Mouse (Mus musculus): ENCODE data around the gene Vhl. TPM values are rescaled to one million over a fixed set of nuclear protein-coding genes. Genes with fewer than 3 reads are reported as not detected.
A peak's percentile ranks its signal among the peaks of the same experiment; 100 is the strongest.

Gene Vhl
- 10 to 100 TPM; 29.5 to 34.0 (median 32.1) TPM for total RNA-seq (2022)

DNA sequence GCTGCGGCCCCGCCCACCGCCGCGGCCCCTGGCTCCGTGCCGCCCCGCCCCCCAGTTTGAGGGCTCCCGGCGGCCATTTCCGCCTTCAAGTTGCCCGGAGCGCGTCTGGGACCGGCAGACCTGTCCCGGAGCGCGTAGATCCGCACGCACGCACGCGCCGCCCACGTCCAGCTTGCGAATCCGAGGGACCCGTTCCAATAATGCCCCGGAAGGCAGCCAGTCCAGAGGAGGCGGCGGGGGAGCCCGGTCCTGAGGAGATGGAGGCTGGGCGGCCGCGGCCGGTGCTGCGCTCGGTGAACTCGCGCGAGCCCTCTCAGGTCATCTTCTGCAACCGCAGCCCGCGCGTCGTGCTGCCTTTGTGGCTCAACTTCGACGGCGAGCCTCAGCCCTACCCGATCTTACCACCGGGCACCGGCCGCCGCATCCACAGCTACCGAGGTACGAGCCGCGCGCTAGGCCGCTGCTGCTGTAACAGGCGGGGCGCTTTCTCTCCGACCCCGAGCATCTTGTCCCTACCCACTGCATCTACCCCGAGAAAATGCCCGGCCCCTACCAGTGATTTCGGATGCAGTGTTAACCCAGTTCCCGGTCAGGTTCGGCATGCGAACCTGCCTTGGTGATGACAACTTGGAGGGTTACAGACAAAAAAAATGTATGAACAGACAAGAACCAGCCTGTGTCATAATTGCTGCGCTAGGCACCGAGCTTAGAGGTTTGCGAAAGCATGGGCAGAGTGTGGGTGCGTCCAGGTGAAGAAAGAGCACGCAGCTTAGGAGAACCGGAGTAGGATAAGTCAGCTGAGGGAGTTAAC lies at the start of gene Vhl:
Gene Vhl, plus strand, starts transcription at position 19 of the 811 bp plus-strand sequence.
- peak; percentile 87 for DNase-seq

DNA sequence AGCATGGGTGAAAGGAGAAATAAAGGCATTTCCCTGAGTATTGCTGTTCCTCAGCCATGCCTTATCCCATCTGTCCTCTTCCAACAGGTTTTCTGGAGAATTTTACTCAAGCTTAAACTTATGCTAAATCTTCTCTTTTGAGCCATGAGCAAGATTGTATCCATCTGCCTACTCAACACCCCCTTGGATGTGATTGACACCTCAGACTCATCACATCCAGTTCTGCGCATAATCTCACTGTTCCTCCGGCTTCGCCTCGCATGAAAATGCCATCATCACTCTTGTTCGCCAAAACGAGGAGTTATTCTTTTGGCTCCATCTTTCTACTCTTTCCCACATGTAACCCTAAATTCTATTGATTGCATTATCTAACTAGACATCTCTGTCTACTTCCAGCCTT lies 47.7 kb upstream of the Vhl start:
- DNase-seq: no peak

DNA sequence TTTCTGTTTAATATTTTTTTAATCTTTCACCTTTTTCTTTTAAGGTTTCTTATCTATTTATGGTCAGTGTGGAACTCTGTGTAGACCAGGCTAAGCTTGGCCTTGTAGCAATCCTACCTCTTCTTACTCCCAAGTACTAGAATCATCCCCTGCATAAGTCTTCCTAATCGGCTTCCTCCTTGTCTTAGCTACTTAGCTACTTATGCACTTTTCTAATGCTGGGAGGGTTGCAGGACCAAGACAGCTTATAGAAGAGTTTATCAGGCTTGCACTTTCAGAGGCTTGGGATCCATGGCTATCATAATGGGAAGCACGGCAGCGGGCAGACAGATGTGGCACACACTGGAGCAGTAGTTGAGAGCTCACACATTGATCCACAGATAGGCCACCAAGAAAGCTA lies 44.5 kb upstream of the Vhl start:
- DNase-seq: no peak

DNA sequence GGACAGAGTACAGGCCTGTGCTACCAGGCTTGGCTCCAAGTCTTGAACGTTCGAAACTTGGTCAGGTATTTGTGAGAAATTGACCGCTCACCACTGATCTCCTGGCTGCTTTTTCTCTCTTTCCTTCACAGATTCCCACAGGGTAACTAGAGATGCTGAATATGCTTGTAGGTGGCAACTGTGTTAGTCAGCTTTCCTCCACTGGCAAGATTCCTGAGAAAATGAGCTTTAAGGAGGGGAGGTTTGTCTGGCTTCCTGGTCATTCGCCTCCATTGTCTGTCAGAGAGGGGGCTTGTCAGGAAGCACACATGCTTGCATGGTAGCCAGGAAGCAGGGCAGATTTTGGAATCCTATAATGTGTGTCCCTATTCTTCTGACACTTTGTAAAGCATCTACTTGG lies 40.7 kb upstream of the Vhl start:
- DNase-seq: no peak

DNA sequence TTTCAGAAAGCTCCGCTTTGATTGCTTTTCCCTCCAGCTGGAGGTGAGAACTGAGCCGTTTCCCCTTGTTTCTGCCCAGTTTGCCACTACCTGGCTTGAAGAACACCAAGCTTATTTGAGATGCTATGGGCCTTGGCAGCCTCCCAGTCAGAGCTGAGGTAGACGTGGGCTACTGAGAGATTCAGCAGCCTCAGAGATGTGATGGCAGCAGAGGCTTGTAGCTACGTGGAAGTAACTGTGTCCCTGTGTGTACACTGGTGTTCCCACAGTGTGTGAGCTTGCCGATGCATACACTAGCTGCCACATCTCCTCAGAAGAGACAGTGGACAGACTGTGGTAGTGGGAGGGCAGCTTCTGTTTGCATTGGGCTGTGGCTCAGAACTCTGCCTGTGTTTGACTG lies 38.7 kb upstream of the Vhl start:
- DNase-seq: no peak

DNA sequence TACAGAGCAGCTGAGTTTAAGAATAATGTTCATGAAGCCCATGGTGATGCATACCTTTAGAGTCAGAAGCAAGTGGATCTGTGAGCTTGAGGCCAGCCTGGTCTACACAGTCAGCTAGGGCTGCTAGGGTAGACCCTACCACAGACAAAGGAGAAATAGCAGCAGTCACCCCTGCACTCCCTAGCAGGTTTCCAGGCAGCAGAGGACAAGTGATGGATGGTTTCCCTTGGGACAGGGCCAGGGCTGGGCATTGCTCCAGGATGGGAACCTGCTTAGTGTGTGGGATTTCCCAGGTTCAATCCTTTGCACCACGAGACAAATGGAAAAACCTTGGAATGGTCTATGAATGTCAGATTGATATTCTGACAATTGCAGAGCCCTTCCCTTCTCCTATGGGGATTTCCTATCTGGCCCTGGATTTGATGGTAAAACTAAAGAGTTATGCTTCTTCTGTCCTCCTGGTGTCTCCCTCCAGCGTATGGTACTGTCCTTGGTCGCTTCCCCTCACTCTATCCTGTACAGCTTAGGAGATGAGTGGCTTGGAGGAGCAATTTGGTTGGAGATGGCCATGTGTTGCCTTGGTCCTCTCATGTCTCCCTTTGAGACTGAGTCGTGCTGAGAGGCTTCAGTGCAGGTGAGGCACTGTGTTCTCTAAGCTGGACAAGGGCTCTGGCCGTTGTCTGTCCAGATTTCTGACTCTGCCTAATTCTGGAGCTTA lies 37.1 kb upstream of the Vhl start:
- DNase-seq: peak; percentile 61

DNA sequence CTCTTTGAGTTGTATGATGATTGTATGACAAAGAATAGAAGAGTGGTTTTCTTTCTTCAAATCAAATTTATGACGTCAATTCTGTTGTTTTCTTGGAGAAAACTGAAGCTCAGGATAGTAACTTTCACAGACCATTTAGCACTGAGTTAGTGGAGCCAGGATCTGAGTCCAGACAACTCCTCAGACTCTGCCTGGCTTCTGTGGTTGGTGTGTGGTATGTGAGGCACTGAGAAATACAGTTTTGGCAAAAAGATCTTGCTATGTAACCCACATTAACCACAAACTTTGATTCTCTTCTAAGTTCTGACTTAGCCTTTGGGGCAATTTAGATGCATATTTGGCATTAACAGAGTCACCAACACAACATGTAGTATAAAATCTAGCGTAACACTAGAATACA lies 31.1 kb upstream of the Vhl start:
- DNase-seq: no peak

DNA sequence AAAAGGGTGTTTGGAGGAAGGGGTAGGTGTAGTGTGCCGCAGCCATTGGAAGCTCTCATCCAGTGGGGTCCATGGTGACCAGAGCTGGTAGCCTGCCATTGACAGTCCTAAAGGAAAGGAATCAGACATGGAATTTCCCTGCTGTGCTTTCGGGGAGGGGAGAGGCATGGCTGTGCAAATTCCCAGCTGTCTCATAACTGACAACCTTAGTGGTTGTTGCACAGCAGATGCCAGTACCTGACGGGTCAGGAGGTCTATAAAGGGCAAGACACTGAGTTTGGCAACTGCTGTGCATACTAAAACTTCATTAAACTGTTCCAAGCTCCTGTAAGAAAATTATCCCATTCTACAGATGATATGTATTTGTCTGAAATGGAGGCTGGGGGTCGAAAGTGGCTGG lies 25.8 kb upstream of the Vhl start:
- no peak for DNase-seq

DNA sequence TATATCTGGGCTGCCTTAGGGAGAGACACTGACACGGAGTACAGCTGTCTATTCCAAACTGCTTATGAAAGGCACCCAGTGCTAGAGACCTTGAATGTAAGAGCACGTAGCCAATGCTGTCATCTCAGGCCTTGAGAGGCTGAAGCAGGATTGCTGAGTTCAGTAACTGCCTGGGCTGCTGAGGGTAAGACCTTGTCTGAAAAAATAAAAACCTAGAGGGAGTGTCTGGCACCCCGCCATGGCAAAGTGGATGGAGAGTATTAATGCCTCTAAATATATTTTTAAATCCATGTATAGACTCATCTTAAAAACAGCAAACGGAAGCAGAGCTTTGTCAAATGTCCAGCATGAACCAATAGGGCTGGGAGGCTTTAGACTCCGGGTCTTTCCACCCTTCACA lies 23.9 kb upstream of the Vhl start:
- peak; percentile 87 for DNase-seq

DNA sequence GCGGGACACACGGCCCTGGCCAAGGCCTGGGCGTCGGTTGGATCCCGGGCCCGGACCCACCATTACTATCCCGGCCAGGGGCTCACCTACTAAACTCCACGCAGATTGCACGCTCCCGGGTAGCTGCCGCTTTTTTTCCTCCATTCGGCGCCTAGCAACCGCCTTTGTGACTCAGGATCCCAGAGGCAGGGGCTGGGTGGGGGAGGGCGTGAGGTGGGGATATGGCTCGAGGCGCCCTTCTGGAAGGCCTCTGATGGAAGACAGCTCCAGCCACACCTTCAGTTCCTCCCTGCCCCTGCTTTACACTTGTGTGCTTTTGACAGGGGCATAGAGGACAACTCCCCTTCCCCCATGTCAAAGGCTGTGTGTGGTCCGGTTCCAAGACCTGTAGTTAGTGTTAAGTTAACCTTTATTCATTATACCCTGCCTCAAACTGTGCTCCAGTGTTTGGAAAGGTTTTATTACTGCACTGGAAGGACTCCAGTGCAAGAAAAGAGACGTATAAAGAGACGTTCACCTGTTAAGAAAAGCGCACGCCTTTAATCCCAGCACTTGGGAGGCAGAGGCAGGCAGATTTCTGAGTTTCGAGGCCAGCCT lies 23.1 kb upstream of the Vhl start, which contains the start of gene Fancd2os:
Gene Fancd2os, minus strand, starts transcription at position 173 of the 597 bp plus-strand sequence.
- no peak for DNase-seq

DNA sequence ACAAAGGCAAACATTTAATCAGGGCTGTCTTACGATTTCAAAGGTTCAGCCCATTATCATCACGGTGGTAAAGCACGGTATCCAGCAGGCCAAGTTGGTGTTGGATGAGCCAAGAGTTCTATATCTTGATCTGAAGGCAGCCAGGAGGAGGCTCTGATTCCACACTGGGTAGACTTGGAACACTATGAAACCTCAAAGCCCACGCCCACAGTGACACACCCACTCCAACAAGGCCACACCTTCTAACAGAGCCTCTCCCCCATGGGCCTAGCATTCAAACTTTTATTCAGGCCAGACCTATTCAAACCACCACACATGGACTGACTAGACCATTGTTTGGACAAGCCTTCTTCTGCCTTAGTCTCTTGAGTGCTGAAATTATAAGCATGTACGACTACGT lies 20.9 kb upstream of the Vhl start:
- no peak for DNase-seq

DNA sequence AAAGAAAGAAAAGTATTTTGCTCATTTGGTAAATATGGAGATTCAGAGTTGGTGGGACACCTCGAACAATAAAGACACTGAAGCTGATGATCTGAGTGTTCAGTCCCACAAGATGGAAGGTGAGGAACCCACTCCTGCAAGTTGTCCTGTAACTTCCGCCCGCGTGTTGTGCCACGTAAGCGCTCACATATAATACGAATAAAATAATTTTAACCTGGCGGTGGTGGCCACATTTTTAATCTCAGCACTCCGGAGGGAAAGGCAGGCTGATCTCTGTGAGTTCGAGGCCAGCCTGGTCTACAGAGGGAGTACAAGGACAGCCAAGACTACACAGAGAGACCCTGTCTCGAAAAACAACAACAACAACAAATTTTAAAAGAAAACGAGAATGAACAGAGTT lies 19.8 kb upstream of the Vhl start:
- DNase-seq: no peak

DNA sequence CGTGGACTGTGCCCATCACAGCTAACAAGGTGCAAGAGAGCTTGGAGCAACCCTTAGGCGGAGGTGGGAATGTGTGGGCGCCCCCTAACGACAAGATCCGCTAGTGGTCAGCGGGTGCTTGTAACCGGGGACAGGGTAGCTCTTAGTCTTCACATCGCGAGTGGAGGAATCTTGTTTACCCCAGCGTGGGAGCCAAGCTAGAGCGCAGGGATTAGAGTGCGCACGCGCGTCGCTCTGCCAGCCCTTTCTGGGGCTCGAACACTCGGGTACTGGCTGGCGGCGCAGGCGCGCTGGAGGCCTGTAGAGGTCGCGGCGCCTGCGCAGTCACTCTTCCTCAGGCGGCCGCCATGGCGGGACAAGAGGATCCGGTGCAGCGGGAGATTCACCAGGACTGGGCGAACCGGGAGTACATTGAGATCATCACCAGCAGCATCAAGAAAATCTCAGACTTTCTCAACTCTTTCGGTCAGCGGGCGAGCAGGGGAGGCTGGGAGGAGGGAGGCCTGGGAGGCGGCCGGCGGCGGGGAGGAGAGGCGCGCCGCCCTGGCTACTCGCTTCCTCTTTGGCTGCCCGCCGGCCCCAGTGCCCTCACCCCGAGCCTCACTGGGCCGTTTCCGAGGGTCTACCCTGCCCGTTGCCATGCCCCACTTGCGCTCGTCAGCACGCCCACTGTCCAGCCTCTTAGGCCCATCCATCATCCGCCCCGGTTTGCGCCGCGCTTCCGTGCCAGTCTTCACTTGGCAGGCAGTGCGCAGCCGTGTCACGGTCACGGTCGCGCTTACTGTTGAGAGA lies 19.1 kb upstream of the Vhl start, which contains the start of gene Brk1:
Gene Brk1, plus strand, starts transcription at position 341 of the 792 bp plus-strand sequence.
- peak; percentile 85 for DNase-seq

DNA sequence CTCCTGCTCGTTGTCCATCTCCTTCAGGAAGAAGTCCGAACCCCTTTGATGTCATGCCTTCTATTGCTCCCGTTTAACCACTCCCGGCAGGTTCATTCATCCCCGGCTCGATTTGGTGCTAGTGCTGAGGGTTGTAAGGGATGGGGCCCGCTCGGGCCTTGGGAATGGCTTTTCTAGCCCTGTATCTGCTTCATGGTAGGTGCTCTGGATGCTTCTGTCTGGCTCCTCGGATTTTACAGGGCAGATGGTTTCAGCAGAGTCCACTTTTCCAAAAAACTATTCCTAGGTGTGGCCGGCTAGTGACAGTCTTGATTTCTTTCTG lies 18.6 kb upstream of the Vhl start:
- no peak for DNase-seq

DNA sequence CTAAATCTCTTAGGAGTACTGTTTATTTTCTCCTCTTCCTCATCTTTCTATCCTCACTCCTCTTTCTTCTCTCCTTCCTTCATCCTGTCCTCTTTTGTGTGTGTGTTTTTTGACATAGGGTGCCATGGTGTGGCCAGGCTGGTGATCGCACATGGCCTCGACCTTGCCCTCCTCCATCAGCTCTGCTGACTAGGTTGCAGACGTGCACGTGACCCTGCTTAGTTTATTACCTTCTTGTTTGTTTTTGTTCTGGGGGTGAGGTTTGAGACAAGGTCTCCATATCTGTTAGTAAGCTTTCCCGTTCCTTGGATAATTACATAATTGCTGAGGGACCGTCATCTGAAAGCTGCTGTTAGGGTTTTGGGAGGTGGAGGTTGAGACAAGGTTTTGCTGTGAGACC lies 14.9 kb upstream of the Vhl start:
- peak; percentile 54 for DNase-seq

DNA sequence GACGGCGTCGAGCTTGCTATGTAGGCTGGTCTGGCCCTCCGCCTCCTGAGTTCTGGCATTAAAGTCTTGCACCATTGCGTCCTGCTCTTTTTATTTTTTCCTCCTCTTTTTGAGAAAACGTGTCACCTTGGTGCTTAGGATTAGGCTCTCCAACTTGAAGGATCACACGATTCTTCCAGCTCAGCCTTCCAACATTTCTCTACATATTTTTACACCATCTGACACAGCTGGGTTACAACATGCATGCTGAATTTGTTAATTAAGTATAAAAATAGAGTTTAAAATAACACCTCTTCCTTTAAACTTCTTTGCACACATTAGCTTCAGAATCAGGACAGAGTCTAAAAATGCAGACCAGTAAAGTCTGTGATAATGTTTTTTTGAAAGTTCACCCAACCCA lies 14.5 kb upstream of the Vhl start:
- DNase-seq: no peak

DNA sequence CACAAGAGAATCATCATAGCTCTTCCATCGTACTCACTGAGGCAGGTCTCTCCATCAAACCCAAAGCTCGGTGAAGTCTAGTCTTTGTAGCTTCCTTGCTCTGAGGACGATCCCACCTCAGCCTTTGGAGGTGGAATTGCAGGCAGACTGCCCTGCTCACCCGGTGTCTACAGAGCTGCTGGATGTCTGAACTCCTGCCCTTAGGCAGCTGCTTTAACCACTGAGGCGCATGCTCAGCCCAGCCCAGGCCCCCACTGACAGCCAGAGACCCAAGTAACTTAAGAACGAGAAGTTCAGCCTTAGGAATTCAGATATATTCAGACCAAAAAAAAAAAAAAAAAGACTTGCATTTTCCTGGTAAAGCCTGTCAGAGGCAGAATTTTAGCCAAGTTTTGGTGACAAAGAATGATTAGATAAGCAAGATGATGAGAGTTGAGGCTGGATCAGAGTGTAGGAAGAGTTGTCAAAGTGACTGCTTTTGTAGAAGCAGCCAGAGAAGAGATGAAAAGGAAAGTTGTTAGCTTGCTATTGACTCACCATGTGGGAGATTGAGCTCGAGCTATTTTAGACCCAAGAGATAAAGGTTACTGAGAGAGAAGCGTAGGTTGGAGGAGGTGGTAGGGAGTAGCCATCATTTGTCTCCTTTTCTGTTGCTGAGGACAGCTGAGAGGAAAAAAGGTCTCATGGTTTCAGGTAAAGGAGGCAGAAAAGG lies 11.3 kb upstream of the Vhl start:
- no peak for DNase-seq

DNA sequence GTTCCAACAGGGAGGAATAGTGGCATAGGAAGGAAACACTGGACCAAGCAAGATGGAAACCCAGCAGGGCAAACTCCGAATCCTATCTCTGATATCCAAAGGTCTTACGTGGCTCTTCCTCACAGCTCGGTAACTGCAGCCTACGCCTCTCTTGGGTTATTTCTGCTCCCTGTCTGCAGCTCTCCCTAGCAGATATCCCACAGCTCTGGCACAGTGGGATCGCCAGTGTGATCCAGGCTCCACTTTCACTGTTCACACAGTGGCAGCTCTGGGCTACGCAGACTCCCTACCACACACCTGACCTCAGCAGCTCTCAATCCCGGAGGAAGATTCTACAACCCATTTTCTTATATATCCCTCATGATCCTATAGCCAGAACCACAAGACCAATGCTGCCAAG lies 9.6 kb upstream of the Vhl start:
- no peak for DNase-seq

DNA sequence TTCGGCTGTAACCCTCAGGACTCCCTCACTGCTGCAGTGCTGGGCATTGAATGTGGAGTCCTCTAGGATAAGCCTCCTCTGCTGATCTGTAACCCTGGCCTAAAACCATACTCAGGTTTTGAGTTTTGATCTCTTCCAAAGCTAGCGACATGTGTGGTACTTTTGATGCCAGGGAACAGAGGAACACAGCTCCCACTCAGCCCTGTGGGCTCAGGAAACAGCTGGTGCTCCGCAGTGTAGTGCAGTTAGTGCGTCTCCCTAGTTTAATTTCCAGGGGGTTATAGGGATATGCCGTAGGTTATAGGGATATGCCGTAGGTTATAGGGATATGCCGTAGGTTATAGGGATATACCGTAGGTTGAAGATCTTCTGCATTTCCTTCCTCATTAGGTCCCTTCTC lies 8.8 kb upstream of the Vhl start:
- no peak for DNase-seq

DNA sequence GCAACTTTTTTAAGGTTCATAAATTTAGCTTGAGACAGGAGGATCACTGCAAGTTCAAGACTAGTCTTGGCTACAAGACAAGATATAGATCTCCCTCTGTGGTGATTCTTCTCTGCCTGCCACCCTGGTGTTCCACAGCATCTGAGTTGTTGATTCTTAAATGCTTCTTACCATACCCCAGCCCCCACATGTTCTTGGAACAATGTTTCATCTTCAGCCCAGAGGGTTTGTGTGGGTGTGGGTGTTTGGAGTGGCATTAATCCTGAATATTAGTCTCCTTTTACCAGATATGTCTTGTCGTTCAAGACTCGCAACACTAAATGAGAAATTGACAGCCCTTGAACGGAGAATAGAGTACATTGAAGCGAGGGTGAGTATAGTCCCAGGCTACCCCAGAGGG lies 8.3 kb upstream of the Vhl start:
- no peak for DNase-seq

DNA sequence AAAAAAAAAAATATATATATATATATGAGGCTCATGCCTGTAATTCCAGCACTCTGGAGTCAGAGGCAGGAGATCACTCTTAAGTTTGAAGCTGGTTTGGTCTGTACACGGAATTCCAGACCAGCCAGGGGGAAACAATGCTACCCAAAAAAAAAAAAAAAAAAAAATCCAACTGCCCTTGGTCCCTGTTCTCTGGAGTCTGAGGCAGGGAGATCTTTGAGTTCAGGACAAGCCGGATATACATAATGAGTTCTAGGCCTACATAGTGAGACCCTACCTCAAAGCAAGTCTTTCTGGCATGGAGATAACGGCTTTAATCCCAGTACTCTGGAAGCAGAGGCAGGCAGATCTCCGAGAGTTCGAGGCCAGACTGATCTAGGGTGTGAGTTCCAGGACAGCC lies 373 bp upstream of the Vhl start:
- no peak for DNase-seq
